Mouse (Mus musculus) kidney, adult 2 months (tissue): ENCODE results near the gene Hddc3.

Experiments used
- CTCF ChIP-seq: fragments of 200-500 bp; conservative IDR thresholded peaks from 2 replicates; pipeline ENCODE4 v1.5.1; 2011; ENCODE audit warnings: low read depth, mild to moderate bottlenecking, control low read depth, low read length, moderate library complexity, mixed read lengths; ENCODE audit not compliant: insufficient read depth, insufficient read length
- POLR2A ChIP-seq: fragments of 200-500 bp; IDR thresholded peaks from one replicate; pipeline ENCODE4 v1.6.1; 2011; ENCODE audit warnings: low read depth, low read length, control low read depth

DNA sequence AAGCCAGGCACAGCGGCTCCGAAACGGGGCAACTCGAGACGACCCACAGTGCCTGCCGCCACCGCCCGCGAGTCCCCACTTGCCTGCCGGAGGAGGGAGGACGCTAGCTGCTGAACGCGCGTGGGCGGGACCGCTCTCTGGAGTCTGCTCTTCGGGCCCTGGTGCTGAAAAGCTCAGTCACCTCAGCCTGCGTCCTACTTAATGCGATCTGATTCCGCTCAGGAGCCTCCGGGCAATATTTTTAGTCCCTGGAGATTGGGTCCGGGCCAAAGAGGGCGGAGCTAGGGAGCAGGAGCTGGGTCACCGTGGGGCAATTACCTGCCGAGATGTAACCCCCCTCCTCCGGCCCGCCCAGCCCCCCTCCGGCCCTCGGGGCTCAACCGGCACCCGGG is 27.7 kb downstream of the Hddc3 start:
- TF ChIP-seq CTCF: no peak
- no peak for TF ChIP-seq POLR2A
